Mouse (Mus musculus): Measurements from ENCODE around the gene Agr2.

Agr2 gene

DNA sequence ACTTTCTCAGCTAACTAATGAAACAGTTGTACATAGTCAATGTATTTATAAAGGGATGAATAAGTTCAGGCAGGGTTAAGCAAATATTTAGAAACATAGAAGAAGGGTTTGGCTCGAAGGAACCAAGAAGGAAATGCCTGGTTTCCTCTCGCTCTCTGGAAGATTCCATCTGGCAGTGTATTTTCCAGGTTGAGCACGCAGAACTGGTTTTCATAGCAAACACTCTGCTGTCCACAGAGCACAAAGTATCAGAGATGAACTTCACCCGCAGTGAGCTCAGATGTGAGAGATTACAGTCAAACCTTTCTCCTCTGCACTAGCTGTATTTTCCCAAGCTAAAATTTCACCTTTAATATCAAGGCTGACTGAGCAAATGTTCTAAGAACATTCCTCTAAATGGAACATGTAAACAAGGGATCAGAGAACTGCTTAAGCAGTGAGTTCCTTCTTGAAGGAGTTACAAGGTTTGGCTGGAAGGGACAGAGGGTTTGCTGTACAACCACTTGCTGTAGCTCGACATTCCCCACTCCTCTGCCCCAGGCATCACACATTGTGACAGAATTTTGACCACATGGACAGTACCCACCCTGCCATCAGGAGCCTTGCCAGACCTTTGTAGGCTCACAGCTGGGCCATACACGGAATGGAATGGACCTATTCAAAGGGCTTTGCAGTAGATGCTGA lies 15.8 kb downstream of the Agr2 start:
- H3K4me1 ChIP-seq (replicated peaks; ENCODE audit: low read depth, low read length), result peaks cover 11% of the 10 kb centered on the region
- H3K36me3 ChIP-seq (ENCODE audit: insufficient read depth, low read length), result no peaks in the 10 kb centered on the region
- H3K4me3 ChIP-seq (replicated peaks; ENCODE audit: low read length), result no peak overlapping the region
- TF ChIP-seq CTCF (conservative IDR thresholded peaks at IDR 0.05; ENCODE audit: low read length) (no peak), NANOG (IDR thresholded peaks at IDR 0.05; ENCODE audit: borderline replicate concordance, low read length) (no peak), POU5F1 (IDR thresholded peaks at IDR 0.05; ENCODE audit: borderline replicate concordance, low read length) (no peak)
- no peaks in the 10 kb centered on the region for H3K9me3 ChIP-seq (ENCODE audit: low read length)
- H3K27me3 ChIP-seq (ENCODE audit: insufficient read depth, low read length), result no peaks in the 10 kb centered on the region

DNA sequence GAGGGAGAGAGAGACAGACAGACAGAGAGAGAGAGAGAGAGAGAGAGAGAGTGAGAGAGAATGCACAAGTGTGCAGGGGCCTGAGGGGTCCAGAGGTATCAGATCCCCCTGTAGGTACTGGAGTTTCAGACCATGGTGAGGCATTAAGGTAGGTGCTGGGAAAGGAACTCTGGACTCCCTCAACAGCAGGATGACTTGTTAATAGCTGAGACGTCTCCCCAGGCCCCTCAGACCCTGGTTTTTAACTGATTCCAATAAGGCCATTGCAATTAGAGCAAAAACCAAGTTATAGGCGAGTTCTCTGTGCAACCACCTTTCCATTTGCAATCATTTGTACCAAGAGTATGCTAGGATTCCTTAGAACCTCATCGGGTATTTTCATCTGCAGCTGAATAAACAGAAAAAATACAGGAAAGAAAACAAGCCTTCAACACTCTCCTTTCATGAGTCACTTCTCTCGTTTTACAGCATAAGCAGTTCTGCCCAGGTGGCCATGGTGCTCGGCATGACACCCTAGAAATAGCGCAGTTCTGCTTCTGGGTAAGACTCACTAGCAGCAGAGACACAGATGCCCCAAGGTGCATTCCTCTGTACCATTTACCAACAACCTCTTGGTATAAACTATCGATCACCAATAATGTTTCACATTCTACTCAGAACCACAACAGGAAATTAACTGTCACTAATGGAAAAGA lies 20.7 kb downstream of the Agr2 start:
- Histone ChIP-seq H3K4me1 (replicated peaks; ENCODE audit: low read depth, low read length) (peaks cover 13% of the 10 kb centered on the region), H3K27me3 (ENCODE audit: insufficient read depth, low read length) (no peaks in the 10 kb centered on the region), H3K4me3 (replicated peaks; ENCODE audit: low read length) (no peak overlapping the region), H3K9me3 (ENCODE audit: low read length) (no peaks in the 10 kb centered on the region), H3K36me3 (ENCODE audit: insufficient read depth, low read length) (peaks cover 11% of the 10 kb centered on the region)
- TF ChIP-seq NANOG (IDR thresholded peaks at IDR 0.05; ENCODE audit: borderline replicate concordance, low read length) (no peak), POU5F1 (IDR thresholded peaks at IDR 0.05; ENCODE audit: borderline replicate concordance, low read length) (no peak), CTCF (conservative IDR thresholded peaks at IDR 0.05; ENCODE audit: low read length) (no peak)

DNA sequence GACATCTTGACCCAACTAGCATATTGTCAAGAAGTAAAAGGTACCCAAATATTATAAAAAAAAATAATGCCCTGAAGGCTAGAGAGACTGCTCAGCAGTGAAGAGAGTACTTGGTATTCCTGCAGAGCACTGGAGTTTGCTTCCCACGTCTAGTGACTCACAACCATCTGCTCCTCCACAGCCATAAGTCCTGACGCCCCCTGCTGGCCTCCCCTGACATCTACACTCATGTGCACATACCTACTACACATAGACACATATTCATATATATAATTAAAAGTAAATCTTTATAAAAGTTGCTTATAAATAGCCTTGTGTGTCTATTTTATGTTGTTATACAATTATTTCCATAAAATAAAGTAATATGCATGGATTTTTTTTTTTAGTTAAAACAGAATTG lies 25.1 kb downstream of the Agr2 start:
- H3K9me3 ChIP-seq (ENCODE audit: low read length), result no peaks in the 10 kb centered on the region
- peaks cover 15% of the 10 kb centered on the region for H3K36me3 ChIP-seq (ENCODE audit: insufficient read depth, low read length)
- H3K27me3 ChIP-seq (ENCODE audit: insufficient read depth, low read length), result no peaks in the 10 kb centered on the region
- H3K4me1 ChIP-seq (replicated peaks; ENCODE audit: low read depth, low read length), result peaks cover 39% of the 10 kb centered on the region
- no peak; the same call in 1 of the 2 replicates for TF ChIP-seq CTCF (conservative IDR thresholded peaks at IDR 0.05; ENCODE audit: low read length)
- no peak for TF ChIP-seq NANOG (IDR thresholded peaks at IDR 0.05; ENCODE audit: borderline replicate concordance, low read length)
- TF ChIP-seq POU5F1 (IDR thresholded peaks at IDR 0.05; ENCODE audit: borderline replicate concordance, low read length), result no peak
- no peak overlapping the region for H3K4me3 ChIP-seq (replicated peaks; ENCODE audit: low read length)

DNA sequence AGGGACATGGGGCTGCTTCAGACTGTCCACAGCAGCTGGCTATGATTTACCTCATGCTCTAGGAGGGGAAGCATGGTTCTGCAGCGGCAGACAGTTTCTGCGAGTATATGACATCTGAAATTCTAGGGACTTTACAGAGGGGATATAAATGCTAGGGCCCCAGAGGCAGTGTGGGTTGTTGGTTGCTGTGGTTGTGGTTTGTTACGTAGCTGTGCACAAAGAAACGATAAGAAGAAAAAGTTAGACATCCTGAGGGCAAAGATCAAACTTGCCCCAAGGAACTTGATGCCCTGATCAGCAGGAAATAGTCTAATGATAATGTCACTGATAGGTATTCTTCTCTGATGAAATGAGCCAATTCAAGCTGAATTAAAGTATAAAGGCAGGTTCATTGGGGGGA lies 26.9 kb downstream of the Agr2 start:
- TF ChIP-seq POU5F1 (IDR thresholded peaks at IDR 0.05; ENCODE audit: borderline replicate concordance, low read length) (no peak), NANOG (IDR thresholded peaks at IDR 0.05; ENCODE audit: borderline replicate concordance, low read length) (no peak), CTCF (conservative IDR thresholded peaks at IDR 0.05; ENCODE audit: low read length) (no peak)
- H3K4me1 ChIP-seq (replicated peaks; ENCODE audit: low read depth, low read length), result peaks cover 42% of the 10 kb centered on the region
- H3K4me3 ChIP-seq (replicated peaks; ENCODE audit: low read length), result peak overlapping the region; percentile 17; the same call in 1 of the 2 replicates
- H3K36me3 ChIP-seq (ENCODE audit: insufficient read depth, low read length), result peaks cover 15% of the 10 kb centered on the region
- H3K27me3 ChIP-seq (ENCODE audit: insufficient read depth, low read length), result no peaks in the 10 kb centered on the region
- no peaks in the 10 kb centered on the region for H3K9me3 ChIP-seq (ENCODE audit: low read length)

DNA sequence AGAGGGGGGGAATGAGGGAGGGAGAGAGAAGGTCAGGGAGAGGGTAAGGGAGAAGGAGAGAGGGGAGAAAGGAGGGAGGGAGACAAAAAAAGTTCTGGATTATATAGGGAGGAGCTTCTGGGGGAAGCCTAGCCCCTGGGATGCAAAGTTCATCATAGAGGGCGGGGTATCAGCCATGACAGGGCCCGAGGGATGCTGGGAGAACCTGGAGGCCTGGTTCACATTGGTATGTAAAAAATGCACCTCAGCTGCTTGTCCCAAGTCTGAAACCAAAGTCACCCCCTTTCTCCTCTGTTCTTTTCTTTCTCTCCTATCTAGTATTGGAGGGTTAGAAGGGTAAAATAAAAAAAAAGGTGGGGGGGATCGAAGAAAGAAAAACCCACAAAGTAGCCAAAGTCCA lies 27.4 kb downstream of the Agr2 start:
- peak overlapping the region; percentile 17; the same call in 1 of the 2 replicates for H3K4me3 ChIP-seq (replicated peaks; ENCODE audit: low read length)
- H3K27me3 ChIP-seq (ENCODE audit: insufficient read depth, low read length), result no peaks in the 10 kb centered on the region
- no peaks in the 10 kb centered on the region for H3K9me3 ChIP-seq (ENCODE audit: low read length)
- peaks cover 45% of the 10 kb centered on the region for H3K4me1 ChIP-seq (replicated peaks; ENCODE audit: low read depth, low read length)
- TF ChIP-seq CTCF (conservative IDR thresholded peaks at IDR 0.05; ENCODE audit: low read length) (no peak), POU5F1 (IDR thresholded peaks at IDR 0.05; ENCODE audit: borderline replicate concordance, low read length) (no peak), NANOG (IDR thresholded peaks at IDR 0.05; ENCODE audit: borderline replicate concordance, low read length) (no peak)
- H3K36me3 ChIP-seq (ENCODE audit: insufficient read depth, low read length), result peaks cover 15% of the 10 kb centered on the region

DNA sequence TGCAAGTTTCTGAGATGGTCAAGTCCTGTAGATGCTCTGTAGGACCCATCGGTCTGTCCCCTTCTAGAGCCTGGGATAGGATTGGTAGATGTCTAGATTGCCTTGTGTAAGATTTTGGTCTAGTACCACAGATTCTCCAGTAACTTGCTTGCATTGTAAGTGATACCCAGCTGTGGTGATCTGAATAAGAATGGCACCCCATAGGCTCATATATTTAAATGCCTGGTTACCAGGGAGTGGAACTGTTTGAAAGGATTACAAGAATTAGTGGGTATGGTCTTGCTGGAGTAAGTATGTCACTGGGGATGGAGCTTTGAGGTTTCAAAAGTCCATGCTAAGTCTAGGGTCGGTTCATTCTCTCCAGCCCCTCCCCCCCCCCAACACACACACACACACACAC lies 28.0 kb downstream of the Agr2 start:
- Histone ChIP-seq H3K4me3 (replicated peaks; ENCODE audit: low read length) (no peak overlapping the region), H3K27me3 (ENCODE audit: insufficient read depth, low read length) (no peaks in the 10 kb centered on the region), H3K4me1 (replicated peaks; ENCODE audit: low read depth, low read length) (peaks cover 47% of the 10 kb centered on the region), H3K9me3 (ENCODE audit: low read length) (no peaks in the 10 kb centered on the region), H3K36me3 (ENCODE audit: insufficient read depth, low read length) (peaks cover 10% of the 10 kb centered on the region)
- TF ChIP-seq CTCF (conservative IDR thresholded peaks at IDR 0.05; ENCODE audit: low read length), result no peak
- peak; percentile 50; the same call in 1 of the 2 replicates for TF ChIP-seq NANOG (IDR thresholded peaks at IDR 0.05; ENCODE audit: borderline replicate concordance, low read length)
- peak; percentile 87 for TF ChIP-seq POU5F1 (IDR thresholded peaks at IDR 0.05; ENCODE audit: borderline replicate concordance, low read length)

DNA sequence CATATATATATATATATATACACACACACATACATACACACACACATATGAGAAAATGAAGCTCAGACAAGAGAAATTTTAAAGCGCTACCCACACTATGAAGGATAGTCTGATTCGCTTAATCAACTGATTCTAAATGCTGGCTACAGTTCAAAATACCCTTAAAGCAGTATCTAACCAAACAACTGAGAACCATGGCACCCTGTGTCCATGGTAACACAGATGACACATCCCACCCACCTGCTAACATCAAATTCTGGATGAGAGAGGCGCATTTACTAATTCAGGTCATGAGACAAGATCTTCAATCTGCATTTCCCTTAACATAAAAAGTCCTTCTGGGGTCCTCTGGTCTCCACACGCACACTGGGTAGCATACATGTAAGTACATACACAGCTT lies 33.4 kb downstream of the Agr2 start:
- no peaks in the 10 kb centered on the region for H3K27me3 ChIP-seq (ENCODE audit: insufficient read depth, low read length)
- H3K9me3 ChIP-seq (ENCODE audit: low read length), result no peaks in the 10 kb centered on the region
- TF ChIP-seq CTCF (conservative IDR thresholded peaks at IDR 0.05; ENCODE audit: low read length), result no peak
- TF ChIP-seq NANOG (IDR thresholded peaks at IDR 0.05; ENCODE audit: borderline replicate concordance, low read length), result no peak
- TF ChIP-seq POU5F1 (IDR thresholded peaks at IDR 0.05; ENCODE audit: borderline replicate concordance, low read length), result no peak
- no peak overlapping the region for H3K4me3 ChIP-seq (replicated peaks; ENCODE audit: low read length)
- H3K4me1 ChIP-seq (replicated peaks; ENCODE audit: low read depth, low read length), result peaks cover 41% of the 10 kb centered on the region
- no peaks in the 10 kb centered on the region for H3K36me3 ChIP-seq (ENCODE audit: insufficient read depth, low read length)

DNA sequence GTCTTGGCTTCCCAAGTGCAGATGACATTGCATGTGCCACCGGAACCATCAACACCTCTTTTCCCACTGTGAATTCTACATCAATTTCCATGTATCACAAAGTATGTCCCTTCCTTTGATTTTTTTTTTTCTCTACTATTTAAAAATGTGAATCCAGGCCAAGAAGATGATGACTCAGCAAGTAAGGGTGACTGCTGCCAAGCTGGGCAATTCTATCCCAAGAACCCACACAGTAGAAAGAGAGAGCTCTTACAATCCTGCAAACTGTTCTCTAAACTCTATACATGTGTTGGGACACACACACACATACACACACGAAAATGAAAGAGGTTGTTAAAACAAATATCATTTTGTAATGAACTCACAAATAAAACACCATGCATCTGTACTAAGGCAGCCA lies 34.5 kb downstream of the Agr2 start:
- peaks cover 32% of the 10 kb centered on the region for H3K4me1 ChIP-seq (replicated peaks; ENCODE audit: low read depth, low read length)
- no peaks in the 10 kb centered on the region for H3K9me3 ChIP-seq (ENCODE audit: low read length)
- no peaks in the 10 kb centered on the region for H3K27me3 ChIP-seq (ENCODE audit: insufficient read depth, low read length)
- no peak overlapping the region for H3K4me3 ChIP-seq (replicated peaks; ENCODE audit: low read length)
- H3K36me3 ChIP-seq (ENCODE audit: insufficient read depth, low read length), result no peaks in the 10 kb centered on the region
- TF ChIP-seq NANOG (IDR thresholded peaks at IDR 0.05; ENCODE audit: borderline replicate concordance, low read length) (no peak), POU5F1 (IDR thresholded peaks at IDR 0.05; ENCODE audit: borderline replicate concordance, low read length) (no peak), CTCF (conservative IDR thresholded peaks at IDR 0.05; ENCODE audit: low read length) (no peak)

Data from E14TG2a.4 (cell line).